Mouse (Mus musculus) lung, adult 2 months (tissue): ENCODE measurements at regions not wholly inside any gene's neighbourhood (a gene's known extent, or its start where the extent isn't known, plus 50 kb on each side); places are given as distances from the start of the nearest gene placed in this dataset.

Experiments used
- CTCF ChIP-seq: fragments of 200-500 bp; IDR thresholded peaks from 2 replicates; pipeline ENCODE4 v1.5.1; 2011; ENCODE audit warnings: mild to moderate bottlenecking, low read length, control low read depth; ENCODE audit not compliant: insufficient read depth
- POLR2A ChIP-seq: fragments of 200-500 bp; IDR thresholded peaks from 2 replicates; pipeline ENCODE4 v1.6.1; 2011; ENCODE audit warnings: low read depth, mild to moderate bottlenecking, control low read depth, low read length, borderline replicate concordance; ENCODE audit errors: extremely low read depth

DNA sequence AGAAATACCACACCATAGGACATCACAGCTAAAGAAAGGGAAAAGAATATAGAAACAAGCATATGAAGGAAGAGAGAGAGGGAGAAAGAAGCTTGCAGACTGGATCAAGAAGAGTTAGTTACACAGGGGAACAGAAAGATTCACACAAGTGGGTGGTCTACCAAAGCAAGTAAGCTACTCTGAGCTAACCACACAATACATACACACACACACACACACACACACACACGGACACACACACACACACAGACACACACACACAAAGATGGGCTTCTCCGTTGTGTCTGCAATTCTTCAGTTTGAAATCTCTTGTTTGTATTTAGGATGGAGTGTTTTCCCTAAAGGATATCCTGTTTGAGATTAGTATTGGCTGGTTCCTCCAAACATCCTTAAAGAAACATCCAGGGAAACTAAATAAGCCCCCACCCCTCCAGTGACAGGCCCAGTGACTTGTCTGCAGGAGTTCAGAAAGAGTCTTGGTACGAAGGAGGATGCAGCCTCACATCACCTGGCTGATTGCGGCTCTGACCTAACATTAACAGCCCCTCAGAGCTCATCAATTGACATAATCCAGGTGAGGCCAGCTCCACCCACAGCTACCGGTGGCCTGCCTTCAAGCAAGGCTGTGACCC lies 69.7 kb upstream of the Gm45716 start:
- peak; percentile 50; the same call in 1 of the 2 replicates for TF ChIP-seq POLR2A
- no peak for TF ChIP-seq CTCF
